Mouse (Mus musculus) heart, embryonic 12.5 days (tissue): Measurements from ENCODE around the gene Foxp1. TPM values are rescaled to one million over a fixed set of nuclear protein-coding genes. Genes with fewer than 3 reads are reported as not detected.

Experiments
- ATAC-seq: fragments of 200-750 bp; cut with Nextera tagmentation; 2 replicates; pipeline ENCODE4 v1.8.0; 2017; ENCODE audit warnings: moderate TSS enrichment, moderate library complexity; ENCODE audit not compliant: insufficient number of reproducible peaks, low FRiP score
- H3K27ac ChIP-seq: fragments of 300-500 bp; sonication (generic); 2 replicates; pipeline ENCODE4 v1.5.1; 2016; ENCODE audit warnings: mild to moderate bottlenecking, moderate library complexity; ENCODE audit not compliant: poor library complexity, severe bottlenecking
- H3K27me3 ChIP-seq: fragments of 300-500 bp; sonication (generic); replicated peaks from 2 replicates; pipeline ENCODE4 v1.6.1; 2016; ENCODE audit warnings: mild to moderate bottlenecking, moderate library complexity
- H3K36me3 ChIP-seq: fragments of 300-500 bp; sonication (generic); 2 replicates; pipeline ENCODE4 v1.6.1; 2016; ENCODE audit warnings: mild to moderate bottlenecking, moderate library complexity
- H3K4me1 ChIP-seq: fragments of 300-500 bp; sonication (generic); replicated peaks from 2 replicates; pipeline ENCODE4 v1.6.1; 2016; ENCODE audit warnings: mild to moderate bottlenecking
- H3K4me2 ChIP-seq: fragments of 300-500 bp; sonication (generic); 2 replicates; pipeline ENCODE4 v1.6.1; 2016; ENCODE audit warnings: mild to moderate bottlenecking, moderate library complexity
- H3K4me3 ChIP-seq: fragments of 300-500 bp; sonication (generic); 2 replicates; pipeline ENCODE4 v1.5.1; 2016; ENCODE audit warnings: mild to moderate bottlenecking
- H3K9ac ChIP-seq: fragments of 300-500 bp; sonication (generic); 2 replicates; pipeline ENCODE4 v1.6.1; 2016; ENCODE audit warnings: mild to moderate bottlenecking, moderate library complexity
- H3K9me3 ChIP-seq: fragments of 300-500 bp; sonication (generic); replicated peaks from 2 replicates; pipeline ENCODE4 v1.6.1; 2016; ENCODE audit warnings: mild to moderate bottlenecking, moderate library complexity
- WGBS: fragments of 180-500 bp; shearing (Covaris S2); methylation state at CpG from one replicate; pipeline ENCODE4 v1.1.7; 2016; 5-methylcytosine and 5-hydroxymethylcytosine counted together
- polyA plus RNA-seq: library from polyadenylated mRNA; unstranded; fragments of >200 nt; fragmentation: Nextera tagmentation; extraction: Ambion mirVana; gene quantifications from 2 replicates; pipeline ENCODE4 v1.2.1, GENCODE M21; 2016

Foxp1 gene
- polyA plus RNA-seq, 1 experiment from 2014 or later: 91.1 TPM

DNA sequence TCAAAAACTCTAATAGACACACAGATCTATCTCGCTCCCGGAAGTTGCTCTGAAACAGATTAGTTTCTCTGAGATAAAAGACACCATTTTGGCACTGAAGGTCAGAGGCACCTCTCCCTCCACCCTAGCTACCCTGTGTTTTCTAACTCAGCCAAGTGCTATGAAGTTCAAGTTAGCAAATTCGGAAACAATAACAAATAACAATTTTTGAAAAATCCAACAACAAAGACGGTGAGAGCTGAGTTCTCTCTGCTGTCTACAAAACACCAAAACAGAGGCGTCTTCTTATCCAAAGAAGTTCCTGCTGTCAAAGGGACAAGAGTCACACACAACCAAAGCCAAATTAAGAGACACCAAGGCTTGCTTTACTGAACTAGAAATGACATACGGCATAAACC is 349.9 kb downstream of the Foxp1 start:
- H3K4me3 ChIP-seq: no peak overlapping the region
- H3K36me3 ChIP-seq: no peaks in the 10 kb centered on the region
- H3K27ac ChIP-seq: peak overlapping the region; percentile 65
- peaks cover 49% of the 10 kb centered on the region for H3K4me1 ChIP-seq
- peak overlapping the region; percentile 50 for H3K4me2 ChIP-seq
- no peak for ATAC-seq
- H3K27me3 ChIP-seq: no peaks in the 10 kb centered on the region
- no peaks in the 10 kb centered on the region for H3K9me3 ChIP-seq
- H3K9ac ChIP-seq: no peak overlapping the region
- 36% methylated on average over 6 of the region's 6 CpGs for WGBS

DNA sequence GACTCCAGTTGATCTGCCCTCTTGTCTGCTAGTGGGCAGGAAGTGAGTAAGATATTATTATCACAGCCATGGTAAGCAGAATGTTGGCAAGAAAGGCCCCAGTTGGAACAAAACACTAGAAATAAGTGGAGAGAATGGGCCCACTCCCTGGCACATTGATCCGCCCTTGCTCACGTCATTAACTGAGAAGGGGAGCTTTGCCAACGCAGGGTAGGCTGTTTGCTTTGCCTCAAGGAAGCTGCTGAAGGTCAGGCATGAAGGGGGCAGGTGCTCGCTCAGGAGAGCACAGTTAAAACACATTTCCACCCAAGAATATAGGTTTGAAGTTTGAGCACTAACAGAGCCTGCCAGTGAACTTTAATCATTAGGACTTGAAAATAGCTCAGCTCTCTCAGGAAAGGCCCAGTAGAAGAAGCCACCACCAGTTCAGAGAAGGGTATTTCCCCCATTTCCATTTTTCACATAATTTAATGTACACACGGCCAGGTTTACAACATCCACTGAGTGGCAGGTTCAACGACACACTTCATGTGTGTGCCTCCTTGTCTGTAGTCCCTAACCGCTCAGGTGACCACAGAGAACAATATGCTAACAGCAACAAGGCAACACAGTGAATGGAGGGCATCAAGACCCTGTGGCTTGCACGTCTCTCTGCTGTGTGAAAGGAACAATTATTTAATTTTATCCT is 350.5 kb downstream of the Foxp1 start:
- no peaks in the 10 kb centered on the region for H3K27me3 ChIP-seq
- peak overlapping the region; percentile 65 for H3K27ac ChIP-seq
- 57% methylated on average over 8 of the region's 8 CpGs for WGBS
- H3K4me2 ChIP-seq: peak overlapping the region; percentile 50; the same call in 1 of the 2 replicates
- H3K9me3 ChIP-seq: no peaks in the 10 kb centered on the region
- peak; percentile 34; the same call in 1 of the 2 replicates for ATAC-seq
- H3K4me3 ChIP-seq: no peak overlapping the region
- H3K9ac ChIP-seq: no peak overlapping the region
- H3K4me1 ChIP-seq: peaks cover 50% of the 10 kb centered on the region
- no peaks in the 10 kb centered on the region for H3K36me3 ChIP-seq

DNA sequence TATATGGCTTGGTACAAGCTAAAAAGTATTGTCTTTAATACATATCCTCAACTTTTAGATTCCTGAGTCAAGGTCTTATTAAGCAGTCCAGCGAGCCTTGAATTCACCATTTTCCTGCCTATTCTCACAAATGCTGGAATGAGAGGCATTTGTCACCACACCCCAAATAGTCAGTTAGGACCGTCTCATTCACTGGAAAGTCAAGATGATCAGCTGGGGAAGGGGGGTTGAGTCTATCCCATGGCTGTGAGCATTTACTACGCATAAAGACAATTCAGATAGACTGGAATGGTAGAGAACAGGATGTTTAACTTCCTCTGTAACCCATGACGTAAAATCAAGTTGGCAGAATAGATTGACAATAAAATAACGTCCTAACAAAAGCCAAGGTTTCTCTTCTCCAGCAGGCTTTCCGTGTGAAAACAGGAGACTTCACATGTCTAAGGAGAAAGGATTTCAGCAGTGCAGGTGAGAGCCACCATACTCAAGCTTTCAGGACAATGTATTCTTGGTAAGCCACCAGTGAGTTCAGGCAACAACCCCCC is 351.2 kb downstream of the Foxp1 start:
- Histone ChIP-seq H3K4me1 (peaks cover 45% of the 10 kb centered on the region), H3K36me3 (no peaks in the 10 kb centered on the region), H3K9me3 (no peaks in the 10 kb centered on the region), H3K9ac (no peak overlapping the region), H3K4me2 (peak overlapping the region; percentile 50; the same call in 1 of the 2 replicates), H3K4me3 (no peak overlapping the region), H3K27ac (peak overlapping the region; percentile 65), H3K27me3 (no peaks in the 10 kb centered on the region)
- 54% methylated on average over 6 of the region's 6 CpGs for WGBS
- ATAC-seq: no peak

DNA sequence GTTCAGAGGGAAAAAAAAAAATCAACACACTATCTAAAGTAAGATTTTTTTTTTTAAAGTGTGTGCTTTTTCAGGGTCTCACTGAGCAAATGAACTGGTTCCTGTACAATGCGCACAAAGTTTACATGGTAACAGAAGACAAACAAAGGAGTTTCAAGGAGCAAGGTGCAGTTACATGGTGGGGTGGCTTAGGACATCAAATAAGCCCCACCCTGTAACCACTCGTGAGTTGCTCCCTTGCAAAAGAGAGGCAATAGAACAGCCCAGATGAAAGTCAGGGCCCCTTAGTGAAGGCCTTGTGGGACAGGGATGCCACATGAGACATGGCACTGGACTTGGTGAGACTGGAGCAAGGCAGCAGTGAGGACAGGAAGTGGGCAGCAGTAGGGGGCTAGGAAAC is 353.8 kb downstream of the Foxp1 start:
- Histone ChIP-seq H3K9me3 (no peaks in the 10 kb centered on the region), H3K36me3 (no peaks in the 10 kb centered on the region), H3K4me1 (peaks cover 38% of the 10 kb centered on the region), H3K27ac (no peak overlapping the region), H3K27me3 (no peaks in the 10 kb centered on the region), H3K4me2 (no peak overlapping the region), H3K4me3 (no peak overlapping the region), H3K9ac (no peak overlapping the region)
- no peak for ATAC-seq
- 70% methylated on average over 2 of the region's 2 CpGs for WGBS

DNA sequence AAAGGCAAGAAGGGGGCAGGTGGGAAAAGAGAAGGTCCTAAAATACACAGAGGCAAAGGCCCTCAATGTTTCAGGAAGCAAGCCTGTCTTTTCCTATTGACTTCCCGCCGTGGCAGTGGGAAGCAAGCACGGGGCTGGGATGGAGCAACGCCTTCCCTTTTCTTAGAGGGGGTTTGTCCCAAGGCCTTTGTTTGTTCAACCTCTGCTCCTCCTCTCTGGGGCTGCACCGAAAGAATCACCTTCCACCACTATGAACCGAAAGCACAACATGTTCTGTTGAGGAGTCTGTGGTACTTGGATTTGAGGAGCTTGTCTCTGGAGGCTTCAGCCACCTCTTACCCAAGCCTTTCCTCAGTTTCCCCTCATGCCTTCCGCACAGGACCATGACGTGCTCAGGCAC is 355.5 kb downstream of the Foxp1 start:
- Histone ChIP-seq H3K4me2 (no peak overlapping the region), H3K4me3 (no peak overlapping the region), H3K4me1 (peaks cover 21% of the 10 kb centered on the region), H3K9me3 (no peaks in the 10 kb centered on the region), H3K27ac (no peak overlapping the region), H3K27me3 (no peaks in the 10 kb centered on the region), H3K36me3 (0 out of 2 replicates have a peak, but pooled peaks cover 2% of the 10 kb centered on the region), H3K9ac (no peak overlapping the region)
- 66% methylated on average over 8 of the region's 8 CpGs for WGBS
- no peak for ATAC-seq

DNA sequence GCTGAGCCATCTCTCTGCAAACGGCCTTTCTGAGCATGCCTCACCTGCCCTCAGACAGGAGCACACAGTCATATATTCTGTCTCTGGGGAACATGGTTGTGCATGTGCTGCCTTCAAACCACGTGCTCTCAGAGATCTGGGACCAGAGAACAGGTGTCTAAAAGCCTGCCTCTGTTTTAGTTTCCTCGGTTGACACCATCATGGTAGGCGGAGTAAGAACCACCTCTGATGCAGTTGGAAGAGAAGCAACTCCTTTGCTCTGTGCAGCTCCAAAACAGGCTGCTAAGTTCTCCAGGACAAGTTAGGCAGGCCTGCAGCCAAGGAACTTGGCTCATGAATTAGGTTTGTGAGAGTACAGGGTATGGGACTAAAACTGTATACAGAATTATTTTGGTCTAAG is 356.4 kb downstream of the Foxp1 start:
- 83% methylated on average over 4 of the region's 4 CpGs for WGBS
- Histone ChIP-seq H3K4me2 (no peak overlapping the region), H3K9me3 (no peaks in the 10 kb centered on the region), H3K4me1 (peaks cover 15% of the 10 kb centered on the region), H3K9ac (no peak overlapping the region), H3K27me3 (no peaks in the 10 kb centered on the region), H3K36me3 (0 out of 2 replicates have a peak, but pooled peaks cover 2% of the 10 kb centered on the region), H3K4me3 (no peak overlapping the region), H3K27ac (no peak overlapping the region)
- ATAC-seq: no peak

DNA sequence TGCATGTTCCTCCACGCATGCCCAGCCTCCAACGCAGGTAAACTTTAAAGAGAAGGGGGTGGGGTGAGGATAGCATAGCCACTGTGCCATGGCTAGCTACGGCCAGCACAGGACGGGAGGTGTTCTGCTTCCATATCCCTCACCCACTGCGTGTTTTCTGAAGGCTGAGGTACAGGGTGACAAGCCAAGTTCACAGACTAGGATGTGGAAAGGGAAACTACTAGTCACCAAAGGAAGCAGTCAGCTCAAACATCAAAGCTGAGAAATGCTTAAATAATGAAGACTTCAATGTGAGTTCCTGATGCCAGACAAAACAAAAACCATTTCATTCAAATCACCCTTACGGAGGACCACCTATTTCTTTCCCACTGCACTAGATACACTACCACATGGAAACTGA is 357.8 kb downstream of the Foxp1 start:
- Histone ChIP-seq H3K4me1 (peaks cover 19% of the 10 kb centered on the region), H3K36me3 (0 out of 2 replicates have a peak, but pooled peaks cover 2% of the 10 kb centered on the region), H3K9ac (no peak overlapping the region), H3K9me3 (no peaks in the 10 kb centered on the region), H3K27me3 (no peaks in the 10 kb centered on the region), H3K4me2 (no peak overlapping the region), H3K4me3 (no peak overlapping the region), H3K27ac (no peak overlapping the region)
- no peak for ATAC-seq
- 72% methylated on average over 6 of the region's 6 CpGs for WGBS

DNA sequence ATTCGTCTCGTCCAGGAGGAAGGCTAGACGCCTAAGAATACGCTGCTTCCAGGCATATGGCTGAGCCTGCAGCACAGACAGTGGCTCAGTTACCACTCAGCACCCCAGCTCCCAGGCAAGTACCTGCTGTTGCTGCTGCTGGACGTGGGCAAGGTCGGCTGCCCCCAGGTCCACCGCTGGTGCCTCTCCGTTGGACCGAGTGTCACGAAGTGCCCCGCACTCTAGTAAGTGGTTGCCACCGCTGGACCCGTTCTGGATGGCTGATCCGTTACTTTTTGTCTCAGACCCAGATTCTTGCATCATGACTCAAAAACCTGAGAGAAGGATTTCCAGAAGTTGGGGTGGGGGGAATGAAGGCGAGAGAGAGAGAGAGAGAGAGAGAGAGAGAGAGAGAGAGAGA is 359.8 kb downstream of the Foxp1 start:
- Histone ChIP-seq H3K36me3 (peaks cover 4% of the 10 kb centered on the region; the same call in 1 of the 2 replicates), H3K9ac (no peak overlapping the region), H3K4me2 (no peak overlapping the region), H3K27me3 (no peaks in the 10 kb centered on the region), H3K9me3 (no peaks in the 10 kb centered on the region), H3K4me3 (no peak overlapping the region), H3K4me1 (peaks cover 25% of the 10 kb centered on the region), H3K27ac (no peak overlapping the region)
- WGBS: 84% methylated on average over 15 of the region's 15 CpGs
- no peak for ATAC-seq

DNA sequence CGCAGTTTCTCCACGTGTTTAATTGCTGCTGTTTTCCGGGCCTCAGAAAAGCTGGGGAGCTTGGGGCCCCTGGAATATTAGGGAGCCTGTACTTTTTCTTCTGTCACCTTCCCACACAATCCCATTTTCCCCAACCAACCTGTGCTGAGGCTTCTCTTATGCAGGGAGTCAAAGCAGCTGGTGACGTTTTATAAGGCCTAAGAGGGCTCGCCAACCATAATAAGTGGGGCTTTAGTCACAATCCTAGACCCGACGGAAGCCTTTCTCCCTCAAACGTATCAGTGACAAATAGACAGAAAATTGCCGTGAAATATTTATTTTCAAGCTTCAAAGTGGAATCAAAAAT is 362.2 kb downstream of the Foxp1 start:
- Histone ChIP-seq H3K9me3 (no peaks in the 10 kb centered on the region), H3K4me3 (no peak overlapping the region), H3K27ac (no peak overlapping the region), H3K9ac (no peak overlapping the region), H3K27me3 (no peaks in the 10 kb centered on the region), H3K4me1 (peaks cover 23% of the 10 kb centered on the region), H3K36me3 (peaks cover 5% of the 10 kb centered on the region; the same call in 1 of the 2 replicates), H3K4me2 (no peak overlapping the region)
- ATAC-seq: no peak
- WGBS: 72% methylated on average over 9 of the region's 9 CpGs

DNA sequence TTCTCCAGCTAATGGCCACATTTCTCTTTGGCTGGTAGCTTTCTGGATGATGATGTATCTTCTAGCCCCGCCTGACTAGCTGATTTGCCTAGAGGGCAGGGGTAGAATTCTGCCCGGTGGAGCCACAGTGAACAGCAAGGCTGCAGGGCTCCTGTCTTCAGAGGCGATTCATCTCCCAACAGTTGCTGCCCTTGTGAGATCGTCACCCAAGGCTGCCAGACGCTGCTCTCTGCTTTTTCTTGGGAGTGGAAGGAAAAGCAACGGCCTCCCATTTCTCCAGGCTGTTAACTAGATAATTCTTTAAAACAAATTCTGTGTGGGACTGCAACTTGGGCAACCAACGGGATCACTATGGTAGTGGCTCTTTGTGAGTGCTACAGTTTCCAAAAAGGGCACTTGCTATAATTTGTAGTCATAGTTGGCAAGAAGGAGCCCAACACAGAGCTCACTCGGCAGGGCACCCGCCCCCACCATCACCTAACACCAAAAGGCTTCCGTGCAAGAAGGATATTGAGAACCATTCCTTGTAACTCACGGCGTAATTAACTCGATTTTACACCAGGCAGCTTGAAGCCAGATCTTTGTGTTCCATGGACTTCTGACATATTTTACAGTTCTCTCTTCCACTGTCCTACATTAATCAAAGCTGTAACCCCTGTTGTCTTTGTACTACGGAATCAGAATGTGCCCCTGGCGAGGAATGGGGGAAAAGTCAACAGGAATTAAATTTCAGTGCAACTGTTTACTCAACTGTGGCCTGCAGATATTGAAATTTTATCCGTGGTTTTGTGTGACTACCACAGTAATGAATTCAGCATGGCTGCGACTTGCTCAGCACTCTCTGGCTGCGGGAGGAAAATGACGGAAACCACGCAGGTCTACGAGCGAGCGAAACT is 362.8 kb downstream of the Foxp1 start:
- ATAC-seq: no peak
- H3K9me3 ChIP-seq: no peaks in the 10 kb centered on the region
- WGBS: 63% methylated on average over 23 of the region's 23 CpGs
- peaks cover 5% of the 10 kb centered on the region; the same call in 1 of the 2 replicates for H3K36me3 ChIP-seq
- H3K4me2 ChIP-seq: no peak overlapping the region
- no peaks in the 10 kb centered on the region for H3K27me3 ChIP-seq
- H3K4me3 ChIP-seq: no peak overlapping the region
- no peak overlapping the region for H3K27ac ChIP-seq
- peaks cover 17% of the 10 kb centered on the region for H3K4me1 ChIP-seq
- no peak overlapping the region for H3K9ac ChIP-seq

DNA sequence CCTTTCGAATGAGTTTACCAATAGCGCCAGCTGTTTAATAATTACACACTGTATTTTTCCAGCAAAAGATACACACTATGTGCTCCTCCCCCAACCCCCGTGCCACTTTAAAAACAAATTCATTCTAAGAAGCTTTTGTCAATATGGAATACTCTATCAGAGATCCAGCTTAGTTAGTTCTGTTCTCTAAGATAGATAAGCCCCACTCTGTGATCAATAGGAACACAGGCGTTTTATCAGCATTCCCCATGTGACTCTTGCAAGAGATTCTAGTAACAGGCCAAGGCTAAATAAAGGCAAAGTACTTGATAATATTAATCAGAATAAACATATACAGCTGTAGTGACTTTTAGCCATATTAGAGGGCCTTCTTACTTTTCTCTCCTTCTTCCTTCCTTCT is 368.8 kb downstream of the Foxp1 start:
- WGBS: 79% methylated on average over 4 of the region's 4 CpGs
- H3K4me3 ChIP-seq: no peak overlapping the region
- H3K27ac ChIP-seq: no peak overlapping the region
- peaks cover 6% of the 10 kb centered on the region for H3K4me1 ChIP-seq
- H3K9me3 ChIP-seq: no peaks in the 10 kb centered on the region
- H3K4me2 ChIP-seq: no peak overlapping the region
- H3K9ac ChIP-seq: no peak overlapping the region
- H3K36me3 ChIP-seq: peaks cover 5% of the 10 kb centered on the region; the same call in 1 of the 2 replicates
- no peaks in the 10 kb centered on the region for H3K27me3 ChIP-seq
- no peak for ATAC-seq
